Mouse (Mus musculus) G1E (cell line): ENCODE measurements around the gene Slc22a3. TPM values are rescaled to one million over a fixed set of nuclear protein-coding genes. Genes with fewer than 3 reads are reported as not detected.

ENCODE experiments used
- ATAC-seq: 2 replicates; pipeline ENCODE4 v1.8.0; 2016; ENCODE audit warnings: mild to moderate bottlenecking; ENCODE audit not compliant: insufficient number of reproducible peaks, poor library complexity, low FRiP score, severe bottlenecking; ENCODE audit errors: extremely low read depth
- DNase-seq: peaks from one replicate; pipeline ENCODE4 v3.0.0; 2012; ENCODE audit warnings: low spot score
- H3K27me3 ChIP-seq: 2 replicates; pipeline ENCODE4 v1.6.1; 2012; ENCODE audit warnings: mild to moderate bottlenecking, low read length, inconsistent platforms; ENCODE audit not compliant: insufficient read depth
- H3K36me3 ChIP-seq: replicated peaks from 2 replicates; pipeline ENCODE3; 2012; ENCODE audit warnings: mild to moderate bottlenecking, inconsistent platforms
- H3K4me1 ChIP-seq: 2 replicates; pipeline ENCODE4 v1.6.1; 2012; ENCODE audit warnings: low read depth, low read length, inconsistent platforms, mixed read lengths; ENCODE audit not compliant: insufficient read depth
- H3K4me3 ChIP-seq: 2 replicates; pipeline ENCODE4 v1.5.1; 2012; ENCODE audit warnings: low read depth, mild to moderate bottlenecking, inconsistent platforms, low read length, moderate library complexity, mixed read lengths
- H3K9me3 ChIP-seq: replicated peaks from 2 replicates; pipeline ENCODE4 v1.6.1; 2012; ENCODE audit warnings: inconsistent platforms
- CTCF ChIP-seq: IDR thresholded peaks from 2 replicates; pipeline ENCODE4 v1.5.1; 2012; ENCODE audit warnings: low read depth, low read length, inconsistent platforms, mixed read lengths
- GATA1 ChIP-seq: IDR thresholded peaks from 2 replicates; pipeline ENCODE4 v1.6.1; 2012; ENCODE audit warnings: borderline replicate concordance, low read length, inconsistent platforms, mixed read lengths
- GATA2 ChIP-seq: IDR thresholded peaks from 2 replicates; pipeline ENCODE4 v1.6.1; 2012; ENCODE audit warnings: low read depth, low read length, inconsistent platforms, borderline replicate concordance
- POLR2AphosphoS5 ChIP-seq: IDR thresholded peaks from 2 replicates; pipeline ENCODE4 v1.6.1; 2012; ENCODE audit warnings: low read depth, low read length, inconsistent platforms; ENCODE audit not compliant: insufficient replicate concordance
- TAL1 ChIP-seq: conservative IDR thresholded peaks from 2 replicates; pipeline ENCODE4 v1.6.1; 2012; ENCODE audit warnings: low read depth, low read length, inconsistent platforms, mixed read lengths
- polyA plus RNA-seq: library from polyadenylated mRNA; stranded (reverse); fragments of >175 nt; gene quantifications from 2 replicates; pipeline ENCODE4 v1.2.3, GENCODE M21; 2012
- total RNA-seq, 2 experiments: library from RNA; stranded (forward) in 1 of 2; stranded (reverse) in 1 of 2; fragments of 200-1000 nt in 1 of 2; fragments of >200 nt in 1 of 2; fragmentation: Nextera tagmentation in 1 of 2; gene quantifications; 2 replicates each; pipeline ENCODE4 v1.2.3; 2014 to 2017

The Slc22a3 gene
- total and polyA plus RNA-seq, 3 experiments: 0.02 to 0.27 TPM; not detected in 1

GRCm38 (mm10) chr17:12369393-12369792 lies 138.1 kb downstream of the Slc22a3 start:
- ATAC-seq (no peak), DNase-seq (no peak)
- Histone ChIP-seq H3K4me1 (peaks cover 28% of the 10 kb centered on the region), H3K36me3 (no peaks in the 10 kb centered on the region), H3K9me3 (no peaks in the 10 kb centered on the region), H3K27me3 (peaks cover 37% of the 10 kb centered on the region), H3K4me3 (no peak overlapping the region)
- TF ChIP-seq POLR2AphosphoS5 (no peak), GATA2 (no peak), TAL1 (no peak), CTCF (no peak), GATA1 (no peak)

Other genes starting within 250 kb of the Slc22a3 start
- gene Map3k4, start 188.9 kb downstream of the Slc22a3 start, total RNA-seq (2014; fragmentation: Nextera tagmentation): 27.5 and 28.7 TPM in 2 replicates
- gene Map3k4, start 188.9 kb downstream of the Slc22a3 start, total RNA-seq (2017): 26.8 and 30.6 TPM in 2 replicates
- gene Map3k4, start 188.9 kb downstream of the Slc22a3 start, polyA plus RNA-seq: 40.3 and 55.8 TPM in 2 replicates
- gene Plg, start 129.1 kb downstream of the Slc22a3 start, total RNA-seq (2014; fragmentation: Nextera tagmentation): not detected in 2 replicates
- 0.06 TPM in 1 of 2 replicates, not detected in the other for gene Plg, start 129.1 kb downstream of the Slc22a3 start, total RNA-seq (2017)
- not detected in 2 replicates for gene Plg, start 129.1 kb downstream of the Slc22a3 start, polyA plus RNA-seq
- gene Slc22a2, start 76.4 kb upstream of the Slc22a3 start, total RNA-seq (2014; fragmentation: Nextera tagmentation): not detected in 2 replicates
- gene Slc22a2, start 76.4 kb upstream of the Slc22a3 start, total RNA-seq (2017): not detected in 2 replicates
- gene Slc22a2, start 76.4 kb upstream of the Slc22a3 start, polyA plus RNA-seq: not detected in 2 replicates
- gene Slc22a1, start 168.1 kb upstream of the Slc22a3 start, total RNA-seq (2014; fragmentation: Nextera tagmentation): not detected in 2 replicates
- gene Slc22a1, start 168.1 kb upstream of the Slc22a3 start, total RNA-seq (2017): not detected in 2 replicates
- 0.03 and 0.07 TPM in 2 replicates for gene Slc22a1, start 168.1 kb upstream of the Slc22a3 start, polyA plus RNA-seq